In genomic region chr13:17604670-17605069, GRCm38 (mm10) we compare ENCODE assay signal across 32 mouse cellular contexts.
DNase-seq lines count a peak whose midpoint lies in the region; ATAC-seq lines count a peak whose summit lies in the region.
"Had no signal": no experiment of that assay in that cellular context is flagged by ENCODE, and none has a peak within 500 bp of the region (broad histone marks: within the 10 kb centered on the region; RNA-seq: fewer than 3 reads in every experiment).

No protein-coding gene starts in this region.

- H3K4me1 ChIP-seq in midbrain, embryonic 16.5 days (ENCODE audit: control insufficient read depth, insufficient read depth, low read length): no peaks in the 10 kb centered on the region
- H3K4me1 ChIP-seq: embryonic facial prominence, embryonic 12.5 days; forebrain, embryonic 13.5 days; limb, embryonic 13.5 days; neural tube, embryonic 12.5 days had no signal

- no peaks in the 10 kb centered on the region for H3K9me3 ChIP-seq in midbrain, embryonic 16.5 days (replicated peaks; ENCODE audit: control insufficient read depth, low read length, poor library complexity, severe bottlenecking)
- H3K9me3 ChIP-seq: forebrain, embryonic 13.5 days; limb, embryonic 13.5 days; neural tube, embryonic 12.5 days had no signal

- 68% methylated on average over 3 of the region's 3 CpGs for WGBS in midbrain, embryonic 16.5 days

- DNase-seq in 3134 (ENCODE audit: extremely low read depth, insufficient read length, low spot score): peak; percentile 57
- DNase-seq in CD4-positive helper T cell, adult 2 months (ENCODE audit: low read depth, low spot score): peak; percentile 28
- DNase-seq in thymus, postnatal 36 days: no peak
- DNase-seq in frontal cortex, postnatal 25 days (ENCODE audit: low spot score in 2 of 2): no peak
- DNase-seq in spleen, adult 12 weeks (ENCODE audit: low spot score): no peak
- DNase-seq: adrenal gland, postnatal 10 days; B cell, adult 2 months; cerebellum, adult 11 months; cerebellum, adult 9-10 months; cerebellum, postnatal 36 days; embryo, embryonic 11 days; gastrocnemius, postnatal 25 days; heart, adult 11 months; heart, postnatal 4 days; kidney, adult 11 months; kidney, postnatal 14 days; layer of hippocampus, adult 9-11 months; lung, postnatal 36 days; midbrain, embryonic 14.5 days; thymus, adult 18-20 months; thymus, postnatal 25 days had no signal

- no peak overlapping the region for H3K4me2 ChIP-seq in midbrain, embryonic 16.5 days (ENCODE audit: low read length)
- H3K4me2 ChIP-seq: embryonic facial prominence, embryonic 12.5 days; forebrain, embryonic 13.5 days; heart, embryonic 11.5 days; hindbrain, embryonic 14.5 days; limb, embryonic 13.5 days; liver, embryonic 11.5 days; neural tube, embryonic 12.5 days had no signal

- no peak overlapping the region for H3K4me3 ChIP-seq in midbrain, embryonic 16.5 days (ENCODE audit: low read depth, low read length)
- H3K4me3 ChIP-seq: embryonic facial prominence, embryonic 12.5 days; forebrain, embryonic 13.5 days; left cerebral cortex, adult 2 months; limb, embryonic 13.5 days; neural tube, embryonic 12.5 days had no signal

- H3K27me3 ChIP-seq in midbrain, embryonic 16.5 days (ENCODE audit: control insufficient read depth, insufficient read depth, low read depth, low read length): no peaks in the 10 kb centered on the region
- H3K27me3 ChIP-seq: embryonic facial prominence, embryonic 12.5 days; forebrain, embryonic 13.5 days; limb, embryonic 13.5 days; neural tube, embryonic 12.5 days had no signal

- H3K27ac ChIP-seq in midbrain, embryonic 16.5 days (ENCODE audit: low read length): no peak overlapping the region
- H3K27ac ChIP-seq: embryonic facial prominence, embryonic 12.5 days; forebrain, embryonic 13.5 days; hindbrain, embryonic 14.5 days; left cerebral cortex, adult 2 months; limb, embryonic 13.5 days; neural tube, embryonic 12.5 days had no signal

- ATAC-seq in common myeloid progenitor, adult 5-6 weeks (replicated peaks; ENCODE audit: low read depth, poor library complexity, severe bottlenecking): peak; percentile 86
- ATAC-seq in megakaryocyte, adult 5-6 weeks (ENCODE audit: poor library complexity, severe bottlenecking): 0 out of 2 replicates have a peak, but pooled peaks have one; percentile 33
- no peak for ATAC-seq in midbrain, embryonic 16.5 days
- ATAC-seq: forebrain, embryonic 13.5 days had no signal

- no peaks in the 10 kb centered on the region for H3K36me3 ChIP-seq in midbrain, embryonic 16.5 days (ENCODE audit: control insufficient read depth, insufficient read depth, low read length)
- H3K36me3 ChIP-seq: embryonic facial prominence, embryonic 12.5 days; limb, embryonic 13.5 days; neural tube, embryonic 12.5 days had no signal

- no peak overlapping the region for H3K9ac ChIP-seq in midbrain, embryonic 16.5 days (ENCODE audit: low read depth, low read length)
- H3K9ac ChIP-seq: embryonic facial prominence, embryonic 12.5 days; forebrain, embryonic 13.5 days; hindbrain, embryonic 14.5 days; limb, embryonic 13.5 days; neural tube, embryonic 12.5 days had no signal

Comparison
In these comparisons a context has a peak if more than half of its experiments do, and no peak if none do; other contexts are left out.
1. DNase-seq: peak in 3134 (single experiment) and CD4-positive helper T cell, adult 2 months (single experiment); none in thymus, postnatal 36 days (0 of 2), frontal cortex, postnatal 25 days (0 of 2) and spleen, adult 12 weeks (single experiment).